Mouse (Mus musculus): ENCODE results near the gene Otp.

Otp gene

GRCm38 (mm10) chr13:94875396-94875880, at the start of gene Otp:
Gene Otp (plus strand): TSS chr13:94875602.
- no peak for DNase-seq

- no peak for DNase-seq
These were observed 49.0 kb upstream of the Otp start for GRCm38 (mm10) chr13:94826389-94826788.

GRCm38 (mm10) chr13:94826986-94827385, 48.4 kb upstream of the Otp start:
- no peak for DNase-seq

DNA sequence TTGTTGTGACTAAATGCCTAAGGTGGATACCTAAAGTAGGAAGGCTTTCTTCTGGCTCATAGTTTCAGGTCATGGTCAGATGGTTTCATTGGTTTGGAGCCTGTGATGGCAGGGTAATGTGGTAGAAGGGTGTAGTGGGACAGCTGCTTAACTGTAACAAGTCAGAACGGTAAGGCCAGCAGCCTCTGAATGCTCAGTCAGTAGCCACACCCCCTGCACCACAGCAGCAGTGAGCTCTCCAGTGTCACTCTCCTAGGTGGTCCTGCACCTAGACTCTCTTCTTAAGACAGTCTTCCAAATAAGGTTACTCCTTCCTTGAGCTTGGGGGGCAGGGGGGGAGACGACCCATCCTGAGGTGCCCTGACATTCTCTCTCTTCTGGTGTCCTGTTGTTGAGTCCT, 47.6 kb upstream of the Otp start:
- DNase-seq = no peak

GRCm38 (mm10) chr13:94838047-94838720, 37.2 kb upstream of the Otp start:
- peak; percentile 20 to 26 for DNase-seq

GRCm38 (mm10) chr13:94838756-94839337, 36.6 kb upstream of the Otp start:
- DNase-seq = no peak

DNA sequence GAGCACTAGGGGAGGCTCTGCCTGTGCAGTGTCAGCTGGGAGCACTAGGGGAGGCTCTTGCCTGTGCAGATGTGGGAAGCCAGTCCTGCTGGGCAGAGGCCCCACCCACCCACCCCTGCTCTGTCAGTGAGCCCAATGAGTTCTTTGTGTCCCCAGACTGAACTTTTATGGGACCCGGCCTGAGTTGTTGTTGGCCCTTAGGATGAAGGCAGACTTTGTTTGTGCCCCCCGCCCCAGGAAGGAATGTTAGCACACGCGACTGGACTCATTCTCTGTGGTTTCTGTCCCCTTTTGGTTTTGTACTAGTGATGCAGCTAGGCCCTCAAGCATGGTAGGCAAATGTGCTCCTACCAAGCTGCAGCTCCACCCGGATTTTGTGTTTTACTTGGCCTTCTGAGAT, 32.2 kb upstream of the Otp start:
- no peak for DNase-seq

- DNase-seq = no peak
These were observed 27.5 kb upstream of the Otp start for GRCm38 (mm10) chr13:94847870-94848269.

GRCm38 (mm10) chr13:94849351-94849750, 26.1 kb upstream of the Otp start:
- DNase-seq = no peak

- no peak for DNase-seq
These were observed 17.3 kb upstream of the Otp start for GRCm38 (mm10) chr13:94858016-94858575.

DNA sequence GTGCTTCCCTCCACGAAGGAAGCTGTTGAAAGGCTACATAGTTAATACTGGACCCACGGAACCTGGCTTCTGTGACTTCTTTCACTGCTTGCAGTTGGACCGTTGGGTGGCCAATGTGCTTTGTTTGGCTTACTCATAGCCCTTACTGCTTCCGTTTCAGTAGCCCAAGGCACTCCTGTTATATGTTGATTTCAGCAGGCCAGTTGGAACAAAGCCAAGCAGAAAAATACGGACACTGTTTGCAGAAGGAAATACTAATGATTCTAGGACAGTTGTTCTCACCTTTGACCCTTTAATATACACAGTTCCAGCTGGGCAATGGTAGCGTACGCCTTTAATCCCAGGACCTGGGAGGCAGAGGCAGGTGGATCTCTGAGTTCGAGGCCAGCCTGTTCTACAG, 16.1 kb upstream of the Otp start:
- DNase-seq = no peak

GRCm38 (mm10) chr13:94862491-94863230, 12.7 kb upstream of the Otp start:
- DNase-seq = no peak

- DNase-seq = no peak
These were observed 8.5 kb upstream of the Otp start for GRCm38 (mm10) chr13:94866906-94867305.

DNA sequence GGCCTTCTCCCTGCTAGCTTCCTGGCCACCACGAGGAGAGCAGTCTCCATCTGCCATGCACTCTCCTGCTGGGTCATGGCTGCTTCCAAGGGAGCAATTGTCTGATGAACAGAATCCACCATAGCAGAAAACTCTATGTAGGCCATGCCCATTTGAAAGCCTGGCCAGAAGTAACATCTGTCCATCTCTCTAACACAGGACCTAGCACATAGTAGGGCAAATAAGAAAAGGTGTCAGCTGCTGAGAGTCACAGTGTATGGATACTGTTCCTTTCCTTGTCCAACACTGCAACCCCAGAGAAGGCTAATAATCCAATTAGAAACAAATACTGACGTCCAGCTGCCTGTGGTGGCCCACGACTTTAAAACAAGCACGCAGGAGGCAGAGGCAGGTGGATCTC, 7.6 kb upstream of the Otp start:
- DNase-seq = no peak

GRCm38 (mm10) chr13:94868478-94868950, 6.9 kb upstream of the Otp start:
- peak; percentile 59 to 67 for DNase-seq

- no peak for DNase-seq
These were observed 5.9 kb upstream of the Otp start for GRCm38 (mm10) chr13:94869541-94869940.

- DNase-seq = no peak
These were observed 5.3 kb upstream of the Otp start for GRCm38 (mm10) chr13:94870071-94870460.

DNA sequence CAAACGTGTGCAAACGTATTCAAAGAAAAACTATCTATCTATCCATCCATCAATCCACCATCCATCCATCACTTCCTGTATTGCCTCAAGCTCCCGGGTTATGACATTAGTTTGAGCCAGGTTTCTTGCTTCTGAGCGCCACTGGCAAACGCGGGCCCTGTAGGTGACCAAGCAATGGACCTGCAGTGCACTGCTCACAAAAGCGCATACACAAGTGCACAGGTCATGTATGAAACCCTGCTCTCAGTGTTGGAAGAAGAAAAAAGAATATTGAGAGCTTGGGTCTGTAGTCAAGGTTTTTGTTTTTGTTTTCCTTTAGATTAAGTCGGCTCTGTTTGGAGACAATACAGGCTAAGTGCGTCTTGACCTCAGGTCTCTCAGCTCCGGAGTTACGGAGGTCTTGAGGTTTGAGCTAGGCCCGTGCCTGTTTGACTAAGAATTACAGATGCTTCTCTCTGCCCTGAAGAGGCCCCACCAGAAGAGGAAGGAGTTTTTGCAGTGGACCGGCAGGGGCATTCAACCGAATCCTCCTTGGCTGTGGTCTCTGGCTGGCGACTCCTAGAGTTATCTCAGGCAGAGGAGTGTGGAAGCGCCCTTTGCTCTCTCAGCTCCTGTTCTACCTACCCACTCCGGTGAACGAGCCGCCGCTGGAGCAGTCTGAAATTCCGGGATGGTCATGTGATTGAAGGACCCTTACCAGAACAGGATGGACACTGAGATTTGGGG, 4.8 kb upstream of the Otp start:
- no peak for DNase-seq

DNA sequence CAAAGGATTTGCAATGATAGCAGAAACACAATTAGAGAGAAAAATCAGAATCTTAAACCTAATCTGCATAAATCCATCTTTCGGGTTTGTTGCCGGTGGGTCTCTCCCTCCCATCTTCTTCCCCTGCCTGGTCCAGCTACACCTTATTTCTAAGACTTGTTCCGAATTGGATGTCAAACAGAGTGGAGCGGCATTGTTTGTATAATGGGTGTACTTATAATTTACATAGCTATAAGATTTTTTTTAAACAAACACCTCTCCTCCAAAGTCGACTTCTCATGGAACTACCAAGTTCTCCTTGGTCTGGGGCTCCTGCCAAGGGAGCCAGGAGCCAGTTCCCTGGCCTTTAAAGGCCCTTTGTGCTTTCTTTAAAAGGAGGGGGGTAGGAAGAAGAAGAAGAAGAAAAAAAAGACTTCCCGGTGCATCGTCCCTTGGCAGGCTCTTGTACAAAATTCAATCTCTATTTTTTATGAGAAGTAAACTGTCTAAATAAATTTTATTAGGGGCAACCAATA, 3.5 kb upstream of the Otp start:
- DNase-seq = no peak

DNA sequence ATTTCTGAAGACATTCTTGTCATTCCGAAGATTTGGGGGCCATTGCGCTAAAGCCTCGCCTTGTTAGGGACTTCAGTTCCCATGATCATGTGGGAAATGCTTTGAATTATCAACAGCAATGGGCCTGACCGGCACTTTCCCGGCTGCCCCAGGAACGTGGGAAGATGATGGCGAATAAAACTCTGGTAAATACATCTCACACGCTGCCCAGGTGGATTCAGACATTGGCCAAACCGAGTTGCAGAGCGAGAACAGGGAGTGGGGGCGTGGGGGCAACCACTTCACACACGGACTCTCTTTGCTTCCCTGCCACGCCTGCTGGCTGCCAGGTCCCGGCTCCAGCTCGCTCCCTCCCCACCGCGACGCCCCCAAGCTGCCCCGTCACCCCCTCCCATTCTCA, 3.0 kb upstream of the Otp start:
- no peak for DNase-seq

GRCm38 (mm10) chr13:94873111-94874038, 2.0 kb upstream of the Otp start:
- DNase-seq = no peak

GRCm38 (mm10) chr13:94874039-94874425, 1.4 kb upstream of the Otp start:
- DNase-seq = no peak
